Mouse (Mus musculus) midbrain, embryonic 10.5 days (tissue): ENCODE data around the gene Sftpa1. TPM values are rescaled to one million over a fixed set of nuclear protein-coding genes. Genes with fewer than 3 reads are reported as not detected.

Source experiments
- DNase-seq: peaks from one replicate; pipeline ENCODE4 v3.0.0-alpha.2; 2017; ENCODE audit warnings: low spot score
- H3K27ac ChIP-seq: fragments of 300-500 bp; sonication (generic); replicated peaks from 2 replicates; pipeline ENCODE4 v1.5.1; 2016; ENCODE audit warnings: mild to moderate bottlenecking
- H3K27me3 ChIP-seq: fragments of 300-500 bp; sonication (generic); 2 replicates; pipeline ENCODE4 v1.6.1; 2016; ENCODE audit warnings: low read depth, mild to moderate bottlenecking; ENCODE audit not compliant: poor library complexity, severe bottlenecking
- H3K36me3 ChIP-seq: fragments of 300-500 bp; sonication (generic); 2 replicates; pipeline ENCODE4 v1.6.1; 2016; ENCODE audit warnings: mild to moderate bottlenecking, moderate library complexity
- H3K4me1 ChIP-seq: fragments of 300-500 bp; sonication (generic); 2 replicates; pipeline ENCODE4 v1.6.1; 2016
- H3K4me3 ChIP-seq: fragments of 300-500 bp; sonication (generic); 2 replicates; pipeline ENCODE4 v1.5.1; 2016; ENCODE audit warnings: mild to moderate bottlenecking, moderate library complexity
- H3K9me3 ChIP-seq: fragments of 300-500 bp; sonication (generic); replicated peaks from 2 replicates; pipeline ENCODE4 v1.6.1; 2016; ENCODE audit warnings: mild to moderate bottlenecking
- WGBS: fragments of 180-500 bp; shearing (Covaris S2); methylation state at CpG from one replicate; pipeline ENCODE4 v1.1.7; 2016; 5-methylcytosine and 5-hydroxymethylcytosine counted together
- polyA plus RNA-seq: library from polyadenylated mRNA; unstranded; fragments of >200 nt; fragmentation: Nextera tagmentation; extraction: Ambion mirVana; gene quantifications from 2 replicates; pipeline ENCODE4 v1.2.1, GENCODE M21; 2016

Gene Sftpa1
- polyA plus RNA-seq, 1 experiment from 2014 or later: not detected

GRCm38 (mm10) chr14:41170514-41170913, 38.9 kb downstream of the Sftpa1 start:
- WGBS: 94% methylated on average over 2 of the region's 2 CpGs
- Histone ChIP-seq H3K4me1 (no peaks in the 10 kb centered on the region), H3K36me3 (no peaks in the 10 kb centered on the region), H3K4me3 (no peak overlapping the region), H3K9me3 (no peaks in the 10 kb centered on the region), H3K27me3 (no peaks in the 10 kb centered on the region), H3K27ac (no peak overlapping the region)
- DNase-seq: no peak

- no peaks in the 10 kb centered on the region for H3K4me1 ChIP-seq
- 70% methylated on average over 1 of the region's 1 CpGs for WGBS
- H3K9me3 ChIP-seq: no peaks in the 10 kb centered on the region
- H3K27ac ChIP-seq: no peak overlapping the region
- DNase-seq: no peak
- no peaks in the 10 kb centered on the region for H3K27me3 ChIP-seq
- H3K36me3 ChIP-seq: no peaks in the 10 kb centered on the region
- H3K4me3 ChIP-seq: no peak overlapping the region
Measured at GRCm38 (mm10) chr14:41174802-41175201, 43.2 kb downstream of the Sftpa1 start.

- H3K9me3 ChIP-seq: no peaks in the 10 kb centered on the region
- no peaks in the 10 kb centered on the region for H3K36me3 ChIP-seq
- DNase-seq: no peak
- no peak within 1 kb of the TSS for H3K27ac ChIP-seq
- no peaks in the 10 kb centered on the region for H3K4me1 ChIP-seq
- H3K27me3 ChIP-seq: no peaks in the 10 kb centered on the region
- H3K4me3 ChIP-seq: no peak within 1 kb of the TSS
- 82% methylated on average over 4 of the region's 4 CpGs for WGBS
Measured at GRCm38 (mm10) chr14:41185059-41185821, 53.7 kb downstream of the Sftpa1 start, which contains the start of gene Sftpd. TSS of gene Sftpd (minus strand) at chr14:41185149.

Other genes starting within 250 kb of the Sftpa1 start
- 0.31 and 0.45 TPM in 2 replicates for gene Sh2d4b, start 238.5 kb upstream of the Sftpa1 start, polyA plus RNA-seq
- gene Tspan14, start 165.0 kb upstream of the Sftpa1 start, polyA plus RNA-seq: 90.6 and 101 TPM in 2 replicates
- 45.4 and 46.5 TPM in 2 replicates for gene Fam213a, start 118.0 kb upstream of the Sftpa1 start, polyA plus RNA-seq
- gene Dydc2, start 62.6 kb upstream of the Sftpa1 start, polyA plus RNA-seq: 0.22 and 0.30 TPM in 2 replicates
- not detected in 2 replicates for gene Dydc1, start 58.9 kb upstream of the Sftpa1 start, polyA plus RNA-seq
- not detected in 2 replicates for gene Mat1a, start 26.7 kb upstream of the Sftpa1 start, polyA plus RNA-seq
- not detected in 2 replicates for gene Mbl1, start 19.7 kb downstream of the Sftpa1 start, polyA plus RNA-seq
- gene Sftpd, start 53.4 kb downstream of the Sftpa1 start, polyA plus RNA-seq: not detected in 2 replicates
- 0.15 TPM in 1 of 2 replicates, not detected in the other for gene Gm2832, start 147.0 kb downstream of the Sftpa1 start, polyA plus RNA-seq
- not detected in 2 replicates for gene Gm5798, start 216.8 kb downstream of the Sftpa1 start, polyA plus RNA-seq